Mouse (Mus musculus) spleen, adult 12 weeks (tissue): ENCODE measurements at regions not wholly inside any gene's neighbourhood (a gene's known extent, or its start where the extent isn't known, plus 50 kb on each side); places are given as distances from the start of the nearest gene placed in this dataset.
"Not testable (repeated sequence)": the region's sequence is repeated elsewhere in the genome, so short reads cannot be mapped to it uniquely, and the experiment has no call there.

ENCODE experiments used
- DNase-seq: peaks from one replicate; pipeline ENCODE4 v3.0.0; 2022; ENCODE audit warnings: low spot score

DNA sequence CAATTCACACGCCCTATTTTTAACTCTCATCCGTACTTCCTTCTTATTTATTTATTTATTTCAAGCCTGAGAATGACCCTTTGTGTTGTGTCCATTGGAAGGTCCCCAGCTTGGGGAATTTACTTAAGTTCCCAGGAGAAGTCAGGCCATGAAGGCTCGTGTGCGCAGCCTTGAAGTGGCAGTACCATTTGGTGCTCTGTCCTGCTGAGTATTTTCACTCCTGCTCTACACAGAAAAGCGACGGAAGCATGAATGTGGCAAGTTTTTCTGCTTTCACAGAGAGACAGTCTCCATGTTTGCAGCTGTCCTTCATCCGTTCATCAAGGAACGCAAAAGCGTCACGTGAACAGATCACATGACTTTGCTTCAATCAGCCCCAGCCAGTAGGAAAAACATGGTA, 610.2 kb upstream of the Clint1 start:
- no peak for DNase-seq

DNA sequence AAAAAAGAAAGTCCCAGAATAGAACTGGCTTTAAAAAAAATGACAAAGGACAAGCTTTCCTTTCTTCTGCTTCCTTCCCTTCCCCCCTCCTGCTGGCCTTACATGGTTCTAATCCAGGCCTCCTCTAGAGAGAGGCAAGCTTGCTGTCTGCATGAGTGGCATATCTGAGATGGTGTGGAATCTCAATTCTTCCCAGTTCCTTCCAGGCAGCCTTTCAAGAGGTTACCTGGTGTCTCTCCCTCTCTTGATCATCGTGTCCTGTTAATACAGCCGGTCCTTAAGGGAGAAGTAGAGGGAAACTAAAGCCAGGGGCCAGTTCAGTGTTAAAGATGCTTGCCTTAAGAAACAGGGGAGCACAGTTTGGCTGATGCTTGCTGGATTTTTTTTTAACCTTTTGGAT, 607.1 kb upstream of the Clint1 start:
- DNase-seq: no peak

DNA sequence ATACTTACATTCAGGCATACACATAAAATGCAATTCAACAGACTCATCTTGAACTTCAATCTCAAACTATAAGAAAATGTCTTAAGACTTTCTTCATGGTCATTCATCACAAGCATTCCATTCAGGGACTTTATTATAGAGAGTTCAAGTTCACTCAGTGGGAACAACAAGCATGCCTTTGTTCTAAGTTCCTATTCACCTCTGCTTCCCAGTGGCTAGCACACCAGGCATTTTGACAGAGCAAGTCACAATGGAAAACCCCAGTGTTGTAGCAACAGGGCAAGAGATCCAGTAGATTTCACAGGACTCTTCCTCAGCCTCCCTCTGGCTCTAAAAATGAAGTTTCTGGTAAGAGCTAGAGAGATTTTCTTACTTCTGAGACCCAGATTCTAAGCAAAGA, 595.8 kb upstream of the Clint1 start:
- no peak for DNase-seq

DNA sequence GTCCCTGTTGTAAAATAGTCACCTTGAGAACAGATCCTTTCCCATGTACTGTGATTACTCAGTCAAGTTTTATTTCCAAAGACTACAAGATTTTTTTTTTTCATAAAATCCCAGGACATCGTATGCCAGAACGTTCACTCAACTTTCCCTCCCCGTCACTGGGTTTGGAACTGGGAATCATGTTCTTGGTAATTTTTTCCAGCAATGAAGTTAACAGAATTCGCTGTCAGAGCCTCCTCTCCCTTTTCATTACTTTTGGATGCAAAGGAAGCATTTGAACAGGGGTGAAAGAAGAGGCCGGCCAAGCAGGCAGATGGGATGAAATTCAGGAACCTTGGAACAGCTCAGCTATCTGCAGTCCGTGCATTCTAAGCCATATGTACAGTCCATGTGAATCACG, 589.7 kb upstream of the Clint1 start:
- no peak for DNase-seq

DNA sequence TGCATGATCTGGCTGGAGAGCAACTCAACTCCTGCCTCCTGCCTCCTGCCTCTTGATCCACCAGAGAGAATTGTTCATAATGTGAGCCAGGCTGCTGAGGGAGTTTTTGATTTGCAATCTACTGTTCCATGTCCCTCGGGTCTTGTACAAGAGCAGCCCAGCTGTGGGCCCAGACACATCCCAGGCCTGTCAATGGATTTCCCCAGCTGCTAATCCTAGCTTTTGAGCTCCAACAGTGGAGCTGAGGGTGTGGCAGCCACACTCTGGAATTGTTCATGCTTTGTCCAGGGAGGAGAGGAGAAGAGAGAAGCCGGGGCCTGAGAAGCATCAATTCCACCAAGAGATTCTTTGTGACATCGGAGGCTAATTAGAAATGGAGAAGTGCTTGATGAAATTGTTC, 587.9 kb upstream of the Clint1 start:
- DNase-seq: no peak

DNA sequence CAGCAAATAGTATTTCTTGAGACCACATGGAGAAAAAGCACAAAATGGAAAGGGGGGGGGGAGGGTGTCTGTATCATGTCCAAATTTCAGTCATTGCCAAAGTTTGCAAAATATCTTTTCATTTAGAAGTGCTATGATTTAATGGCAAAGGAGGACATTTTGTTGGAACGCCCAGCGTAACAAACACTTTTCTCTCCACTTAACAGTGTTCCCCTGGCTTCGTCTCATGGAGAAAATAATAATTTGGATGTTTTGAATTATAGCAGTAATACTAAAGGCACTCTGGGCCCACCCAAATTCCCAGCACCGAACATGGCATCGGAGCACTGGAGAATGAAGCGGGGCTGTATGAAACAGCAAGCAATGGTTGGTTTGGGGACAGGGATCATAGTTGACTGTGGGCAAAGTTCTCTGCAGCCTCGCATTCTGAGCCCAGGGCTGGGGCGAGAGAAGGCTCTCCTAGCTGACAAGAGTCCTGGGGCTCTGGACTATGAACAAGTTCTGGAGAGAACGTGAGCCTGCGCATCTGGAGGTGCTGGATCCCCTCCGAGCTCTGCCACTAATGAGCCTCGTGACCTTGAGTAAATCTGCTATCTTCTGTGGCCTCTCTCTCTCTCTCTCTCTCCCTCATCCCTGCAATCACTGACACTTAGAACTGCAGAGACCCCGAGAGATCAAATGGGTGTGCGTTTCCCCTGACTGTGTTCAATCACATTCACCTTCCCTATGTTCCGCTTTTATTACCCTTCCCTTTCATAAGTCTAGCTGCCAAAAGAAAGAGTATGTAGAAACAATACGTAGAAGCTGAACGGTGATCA, 586.5 kb upstream of the Clint1 start:
- no peak for DNase-seq

DNA sequence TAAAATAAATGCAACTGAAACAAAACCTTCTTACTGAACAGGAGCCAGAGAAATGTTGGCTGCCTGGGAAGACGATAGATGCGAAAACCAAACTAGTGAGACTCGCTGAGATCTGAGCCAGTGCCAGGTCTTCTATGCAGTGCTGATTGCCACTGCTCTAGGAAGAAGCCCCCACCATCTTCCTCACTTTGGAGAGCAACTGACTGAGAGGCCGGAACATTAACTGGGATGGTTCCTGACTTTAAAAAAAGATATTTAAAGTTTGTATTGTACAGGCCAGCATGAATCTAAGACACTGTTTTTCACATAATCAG, 585.9 kb upstream of the Clint1 start:
- DNase-seq: no peak

DNA sequence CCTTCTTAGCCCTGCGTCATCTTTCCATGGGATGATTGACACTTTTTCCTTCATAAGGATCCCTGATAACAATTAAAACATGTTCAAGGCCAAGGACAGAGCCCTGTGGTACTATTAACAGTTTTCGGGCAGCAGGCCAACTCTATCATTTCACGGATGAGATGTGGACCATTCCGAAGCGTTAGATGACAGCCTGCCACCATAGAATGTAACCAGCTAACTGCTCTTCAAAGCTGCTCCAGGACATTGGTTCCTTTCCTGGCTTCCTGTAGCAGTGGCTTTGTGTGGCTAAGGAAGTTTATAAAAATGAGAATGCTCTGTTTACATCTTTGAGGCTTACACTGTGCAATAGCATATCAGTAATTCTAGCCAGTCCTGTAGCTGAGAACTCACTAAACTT, 582.6 kb upstream of the Clint1 start:
- DNase-seq: no peak

DNA sequence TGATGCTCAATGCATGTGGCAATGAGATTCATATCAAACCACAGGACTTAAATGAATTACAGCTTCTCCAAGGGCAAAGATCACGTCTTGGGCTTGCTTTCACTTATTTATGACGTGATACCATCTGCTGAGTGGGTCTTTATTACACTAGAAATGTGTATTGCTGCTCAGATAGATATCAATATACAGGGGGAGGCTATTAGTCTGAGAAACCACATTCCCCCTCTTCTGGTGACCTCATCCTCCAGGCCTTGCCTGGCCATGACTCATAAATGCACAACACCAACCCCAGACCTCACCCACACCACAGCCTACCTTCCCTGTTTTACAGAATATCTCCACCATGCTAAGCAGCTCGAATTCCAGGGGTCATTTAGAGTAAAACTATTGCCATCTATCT, 580.6 kb upstream of the Clint1 start:
- DNase-seq: no peak

DNA sequence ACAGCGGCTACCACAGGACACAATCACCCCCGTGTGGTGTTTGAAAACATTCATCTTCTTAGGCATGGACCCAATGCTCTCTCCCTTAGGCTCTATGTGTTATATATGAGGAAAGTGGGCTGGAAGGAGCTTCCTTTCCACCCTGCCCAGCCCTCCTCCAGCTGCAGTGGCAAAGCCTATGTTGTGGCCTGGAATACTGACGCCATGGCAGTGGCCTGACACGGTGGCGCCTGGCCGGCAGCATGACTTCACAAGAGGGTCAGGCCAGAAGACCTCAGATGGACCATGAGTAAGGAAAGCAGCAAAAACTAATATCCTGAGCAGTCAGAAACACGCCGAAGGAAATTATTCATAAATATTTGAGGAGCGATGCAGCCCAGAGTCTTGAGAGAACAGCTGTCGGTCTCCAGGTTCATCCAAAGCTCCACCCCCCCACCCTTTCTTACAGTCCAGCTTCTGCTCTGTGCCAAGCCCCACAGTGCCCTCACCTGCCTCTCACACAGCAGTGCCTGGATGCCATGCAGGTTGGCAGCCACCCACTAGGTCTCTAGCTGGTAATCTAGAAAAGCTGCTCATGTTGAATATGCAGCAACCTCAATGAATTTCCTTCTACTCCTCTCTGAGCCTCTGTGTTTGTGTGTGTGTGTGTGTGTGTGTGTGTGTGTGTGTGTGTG, 577.3 kb upstream of the Clint1 start:
- no peak for DNase-seq

DNA sequence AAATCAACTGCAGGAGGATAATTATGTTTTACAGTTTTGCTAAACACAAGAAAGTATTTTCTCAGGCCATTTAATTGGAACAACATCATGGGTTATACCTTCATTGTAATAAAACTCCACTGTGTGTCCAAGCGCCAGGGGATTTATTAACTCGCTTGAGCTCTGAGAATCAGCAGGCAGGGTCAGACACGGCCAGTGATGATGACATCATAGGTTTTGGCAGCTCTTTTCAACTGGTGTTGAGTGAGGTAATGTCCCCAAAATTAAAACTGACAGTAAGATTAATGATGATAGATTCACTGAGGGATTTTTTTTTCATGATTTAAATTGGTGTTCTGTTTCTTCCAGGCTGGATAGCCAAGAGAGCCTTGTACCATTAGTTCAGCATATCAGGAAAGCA, 576.7 kb upstream of the Clint1 start:
- no peak for DNase-seq

DNA sequence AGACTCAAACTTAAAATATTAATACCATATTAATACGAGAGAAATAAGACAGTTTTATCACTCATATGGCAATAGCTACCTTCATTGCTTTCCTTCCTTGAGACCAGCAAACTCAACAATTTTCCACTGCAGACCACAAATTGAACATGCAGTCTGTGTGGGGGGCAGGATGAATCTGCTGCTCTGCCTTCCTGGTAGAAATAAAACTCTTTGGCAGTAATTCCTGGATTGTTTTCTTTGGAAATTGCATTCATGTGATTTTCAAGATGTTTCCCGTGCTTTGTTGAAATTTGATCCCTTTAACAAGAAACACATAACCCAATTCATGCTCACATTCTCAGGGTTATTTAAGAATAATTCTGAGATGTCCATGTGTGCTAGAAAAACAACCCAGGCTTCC, 555.1 kb upstream of the Clint1 start:
- DNase-seq: no peak

DNA sequence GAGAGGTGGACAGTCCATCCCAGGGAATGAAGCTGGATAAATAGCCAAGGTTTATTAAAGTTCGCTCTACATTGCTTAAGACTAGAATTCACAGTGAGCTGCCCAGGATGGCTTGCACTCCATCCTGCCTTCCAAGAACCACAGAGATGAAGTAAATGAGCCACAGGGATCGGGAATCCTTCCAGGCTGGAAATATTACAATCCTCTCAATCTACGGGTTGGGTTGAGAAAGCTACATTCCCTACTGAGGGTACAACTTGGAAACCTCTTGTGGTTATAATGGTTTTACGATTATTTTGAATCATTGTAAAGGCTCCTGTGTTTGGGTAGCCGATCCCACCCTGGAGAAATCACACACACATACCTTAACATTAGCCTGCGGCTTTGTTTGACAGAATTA, 539.9 kb upstream of the Clint1 start:
- no peak for DNase-seq

DNA sequence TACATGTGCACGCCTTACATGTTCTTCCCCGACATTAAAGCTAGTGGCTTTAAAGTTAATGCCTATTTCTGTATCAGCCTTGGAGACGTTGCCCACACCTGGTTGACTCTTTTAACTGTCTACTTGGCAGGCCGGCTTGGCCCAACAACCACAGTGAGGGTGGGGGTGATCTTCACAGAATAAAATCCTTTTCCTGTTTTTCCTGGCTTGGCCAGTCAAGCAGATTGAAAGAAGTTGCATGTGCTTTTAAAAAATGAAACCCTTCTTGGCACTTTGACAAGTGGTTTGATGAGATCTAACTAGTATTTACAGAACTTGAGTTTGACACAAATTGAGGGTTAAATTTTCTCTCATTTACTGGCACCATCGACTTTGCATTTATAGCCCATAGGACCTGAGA, 528.1 kb upstream of the Clint1 start:
- DNase-seq: no peak

DNA sequence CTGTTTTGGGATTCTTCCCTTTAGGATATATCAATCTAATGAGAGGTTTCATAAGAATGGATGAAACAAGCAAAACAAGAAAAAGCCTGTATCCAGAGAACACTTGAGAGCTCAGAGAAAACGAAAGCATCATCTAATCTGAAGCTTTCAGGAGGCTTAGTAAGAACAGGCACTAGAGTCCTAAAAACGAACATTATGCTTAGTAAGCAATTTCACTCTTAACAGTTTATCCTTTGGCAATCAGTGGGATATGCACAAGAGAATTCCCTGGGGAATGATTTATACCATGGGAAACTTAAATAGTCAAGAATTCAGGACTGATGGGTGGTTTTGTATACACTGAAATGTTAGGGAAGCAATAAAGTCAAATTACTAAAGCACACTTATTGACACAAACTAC, 521.5 kb upstream of the Clint1 start:
- no peak for DNase-seq

DNA sequence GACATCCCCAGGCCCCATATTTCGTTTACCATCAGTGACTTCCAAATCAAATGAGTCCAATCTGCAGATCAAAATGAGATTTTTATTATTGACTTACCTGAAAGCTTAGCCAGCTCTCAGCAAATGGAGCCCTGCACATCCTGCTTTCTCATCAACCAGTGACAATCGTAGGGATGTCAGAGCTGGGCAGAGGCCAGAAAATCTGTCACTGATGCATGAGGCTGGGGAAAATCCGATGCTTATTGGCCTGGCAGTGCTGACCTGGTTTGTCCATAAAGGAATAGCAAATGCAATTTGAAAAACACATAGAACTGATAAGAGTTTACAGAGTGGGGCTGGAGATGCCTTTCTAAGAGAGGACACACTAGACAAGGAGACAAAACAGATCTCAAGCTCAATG, 518.1 kb upstream of the Clint1 start:
- no peak for DNase-seq

DNA sequence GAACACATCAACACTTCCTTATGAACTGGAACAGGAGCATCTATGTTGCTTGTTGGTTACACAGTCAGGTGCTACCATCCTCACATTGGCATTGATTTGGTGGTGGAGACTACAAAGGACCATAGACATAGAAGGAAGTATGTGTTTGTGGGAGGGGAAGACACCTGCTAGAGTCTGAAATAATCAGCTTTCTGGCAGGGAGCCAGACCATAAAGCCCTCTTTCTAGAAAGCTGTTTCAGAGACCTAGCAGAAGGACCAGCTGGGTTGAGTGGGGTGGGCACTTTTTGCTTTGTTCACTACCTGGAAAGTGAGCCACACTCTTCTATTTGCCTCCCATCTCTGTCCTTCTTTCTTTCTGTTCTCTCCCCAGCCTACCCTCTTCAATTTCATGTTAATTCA, 502.5 kb upstream of the Clint1 start:
- no peak for DNase-seq

DNA sequence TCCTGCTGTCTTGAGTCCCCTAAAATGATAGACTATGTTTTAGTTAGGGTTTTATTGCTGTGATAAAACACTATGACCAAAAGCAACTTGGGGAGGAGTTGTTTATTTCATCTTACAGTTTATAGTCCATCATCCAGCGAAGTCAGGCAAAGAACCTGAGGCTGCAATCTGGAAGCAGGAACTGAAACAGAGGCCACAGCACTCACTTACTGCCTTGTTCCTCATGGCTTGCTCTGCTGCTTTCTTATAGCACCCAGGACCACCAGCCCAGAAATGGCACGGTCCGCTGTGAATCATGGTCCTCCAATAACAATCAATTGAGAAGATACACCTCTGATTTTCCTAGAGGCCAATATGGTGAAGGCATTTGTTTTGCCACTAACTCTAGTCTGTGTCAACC, 486.5 kb upstream of the Clint1 start:
- no peak for DNase-seq

DNA sequence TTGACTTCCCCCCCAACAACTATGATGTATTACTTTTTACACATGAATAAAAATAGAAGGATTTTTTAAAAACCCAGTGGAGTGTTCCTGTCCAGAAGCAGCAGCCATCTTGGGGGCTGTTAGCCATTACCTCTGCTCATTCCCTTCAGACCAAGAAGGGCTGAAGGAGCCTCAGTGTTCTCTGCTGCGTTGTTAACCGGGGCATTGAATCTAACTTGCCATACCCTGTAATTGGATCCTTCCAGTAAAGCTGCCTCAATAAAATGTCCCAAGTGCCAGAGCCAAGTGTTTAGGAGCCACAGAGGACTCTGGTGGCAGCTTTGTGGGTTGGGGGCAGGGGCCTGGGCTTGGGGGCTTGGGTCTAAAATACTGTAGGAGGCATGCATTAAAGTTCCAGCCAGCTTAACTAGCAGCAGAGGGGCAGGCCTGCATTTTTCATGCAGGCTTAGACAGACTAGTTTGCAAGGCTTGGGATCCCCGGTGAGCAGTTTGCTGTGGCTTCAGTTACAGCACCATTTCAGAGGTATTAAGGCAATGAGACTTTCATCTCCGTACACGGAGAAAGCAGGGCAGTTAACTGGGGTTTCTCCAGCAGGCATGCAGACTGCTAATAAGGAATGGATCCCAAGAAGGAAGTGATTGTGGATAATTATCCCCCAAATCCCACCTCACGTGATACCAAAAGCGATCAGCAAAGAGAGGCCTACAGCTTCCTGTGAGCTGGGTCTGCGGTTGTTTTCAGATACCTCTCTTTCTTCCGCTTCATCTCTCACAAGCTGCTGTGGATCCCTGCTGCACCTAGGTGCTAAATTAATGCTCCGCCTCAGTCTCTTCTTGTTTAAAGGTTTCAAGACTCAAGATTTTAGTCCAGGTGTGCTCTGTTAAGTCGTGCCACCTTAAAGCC, 462.4 kb upstream of the Clint1 start:
- no peak for DNase-seq

DNA sequence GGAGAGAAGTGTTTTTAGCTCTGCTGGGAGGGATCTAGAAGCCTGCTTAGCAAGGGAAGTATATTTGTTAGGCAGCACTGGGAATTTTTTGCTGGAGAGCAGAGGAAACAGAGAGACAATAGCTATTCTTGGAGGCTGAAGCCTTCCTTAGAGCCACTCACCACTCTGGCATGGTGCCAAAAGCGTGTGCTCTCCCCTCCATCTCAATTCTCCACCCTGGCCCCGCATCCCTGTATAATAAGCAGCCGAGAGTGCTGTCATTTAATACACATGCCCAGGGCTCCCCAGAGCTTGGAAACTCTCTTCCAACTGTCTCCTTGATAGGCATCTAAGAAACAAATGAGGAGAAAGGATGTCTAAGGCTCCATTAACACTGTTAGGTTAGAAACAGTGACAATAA, 455.8 kb upstream of the Clint1 start:
- DNase-seq: no peak

DNA sequence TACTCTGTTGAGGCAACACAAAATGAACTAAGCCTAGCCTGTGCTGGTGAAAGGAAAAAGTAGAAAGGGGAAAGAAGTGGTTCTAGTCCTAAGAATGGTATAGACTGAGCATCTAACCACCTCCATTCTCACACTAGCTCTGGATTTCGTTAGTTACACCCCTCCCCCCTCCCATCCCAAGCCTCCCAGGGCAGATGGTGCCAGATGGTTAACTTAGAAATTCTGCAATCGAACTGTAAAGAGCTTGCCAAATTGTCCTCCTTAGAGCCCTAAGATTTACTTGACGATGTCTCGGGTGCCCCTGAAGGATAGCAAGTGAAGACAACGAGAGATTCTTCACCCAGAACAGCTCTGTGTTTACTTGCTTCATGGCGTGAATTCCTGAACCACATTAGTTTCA, 453.7 kb upstream of the Clint1 start:
- no peak for DNase-seq

DNA sequence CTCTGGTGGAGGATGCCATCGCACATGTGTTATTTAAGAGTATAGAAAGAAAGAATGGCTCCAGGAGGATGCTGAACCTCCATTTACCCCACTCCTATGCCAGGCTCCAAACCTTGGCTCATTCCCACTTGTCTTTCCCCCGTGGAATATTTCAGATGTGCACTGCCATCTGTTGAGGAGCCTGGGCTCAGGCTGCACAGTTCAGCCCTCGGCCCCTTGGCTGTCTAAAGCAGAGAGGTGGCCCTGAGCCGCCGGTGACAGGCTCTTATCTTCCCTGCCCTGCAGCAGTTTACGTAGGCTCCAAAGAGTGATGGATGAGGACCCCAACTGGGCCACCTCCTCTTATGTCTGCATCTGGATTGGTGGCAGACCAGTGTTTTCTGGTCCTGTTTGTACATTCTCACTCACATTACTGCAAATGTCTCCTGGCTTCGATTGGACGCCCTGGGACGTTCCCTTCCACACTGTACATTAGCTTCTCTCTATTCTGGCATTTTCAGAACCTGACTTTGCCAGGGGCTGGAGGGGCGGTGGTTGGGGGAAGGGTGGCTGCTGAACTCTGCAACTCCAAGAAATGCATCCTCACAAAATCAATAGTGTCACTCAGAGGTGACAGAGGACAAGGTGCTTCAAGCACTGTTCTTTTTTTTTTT, 447.3 kb upstream of the Clint1 start:
- no peak for DNase-seq

DNA sequence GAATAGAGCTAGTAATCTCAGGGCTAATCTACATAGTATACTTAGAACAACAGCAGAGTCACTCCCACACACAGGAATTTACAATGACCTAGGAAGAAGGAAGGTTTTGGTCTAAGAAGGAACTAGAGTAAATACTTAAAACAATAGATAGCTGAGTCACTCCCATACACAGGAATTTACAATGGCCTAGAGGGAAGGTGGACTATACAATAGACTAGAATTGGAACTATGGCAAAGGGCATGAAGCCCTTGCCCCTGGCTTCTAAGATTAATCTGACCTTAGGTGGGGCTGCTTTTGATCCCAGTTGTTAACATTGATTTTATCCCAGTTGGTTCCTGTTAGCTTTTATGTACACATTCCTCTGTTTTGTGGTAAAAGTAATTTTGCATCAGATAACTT, 427.8 kb upstream of the Clint1 start:
- DNase-seq: not testable (repeated sequence)
